Comparison of ENCODE assay signal across 17 mouse cellular contexts in the genomic region with DNA sequence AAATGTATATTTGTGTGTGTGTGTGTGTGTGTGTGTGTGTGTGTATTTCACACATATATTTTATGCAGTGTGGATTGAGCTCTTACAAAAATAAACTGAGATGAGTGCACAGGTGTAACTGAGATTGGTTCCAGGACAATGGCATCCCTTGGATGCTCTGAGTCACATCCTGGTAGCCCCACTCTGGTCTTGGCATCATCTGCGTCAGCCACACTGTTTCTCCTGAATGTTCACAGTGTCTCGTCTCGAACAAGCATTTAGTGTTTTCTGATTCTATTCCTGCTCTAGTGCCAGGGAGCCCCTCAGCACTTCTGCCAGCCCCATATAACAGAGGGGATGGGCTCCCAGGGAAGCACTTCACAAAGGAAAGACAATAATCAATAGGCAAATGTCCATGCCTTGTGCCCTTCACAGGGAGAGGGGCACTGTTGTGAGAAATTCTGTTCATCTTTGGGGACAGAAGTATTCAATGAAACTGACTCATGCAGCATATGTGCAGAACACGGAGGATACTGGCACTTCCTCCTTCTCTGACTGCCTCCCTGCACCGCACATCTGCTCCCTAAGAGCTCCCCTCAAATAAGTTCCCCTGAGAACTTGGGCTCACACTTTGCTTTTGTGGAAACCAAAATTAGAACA.
DNase-seq lines count a peak whose midpoint lies in the region; ATAC-seq lines count a peak whose summit lies in the region.
"Had no signal": no experiment of that assay in that cellular context is flagged by ENCODE, and none has a peak within 500 bp of the region (broad histone marks: within the 10 kb centered on the region; RNA-seq: fewer than 3 reads in every experiment).

No protein-coding gene starts in this region.

- DNase-seq in cerebellum, postnatal 25 days: peak; percentile 45 to 59
- no peak for DNase-seq in cerebellum, adult 9-10 months
- peak; percentile 92 for DNase-seq in brain, adult 2 months (ENCODE audit: low read depth, low spot score)
- DNase-seq in frontal cortex, postnatal 14 days (ENCODE audit: low spot score in 2 of 2): peak; percentile 29 to 52
- DNase-seq in left cerebral cortex, adult 9 months (ENCODE audit: low spot score in 2 of 2): peak; percentile 62 to 80
- no peak for DNase-seq in adrenal gland, postnatal 14 days
- DNase-seq: B cell, adult 2 months; gastrocnemius, postnatal 14 days; heart, postnatal 4 days; kidney, postnatal 25 days; thymus, adult 18-20 months had no signal

- H3K4me1 ChIP-seq in intestine, embryonic 15.5 days (replicated peaks): no peaks in the 10 kb centered on the region
- H3K4me1 ChIP-seq: lung, embryonic 15.5 days had no signal

- no peak overlapping the region for H3K4me3 ChIP-seq in intestine, embryonic 15.5 days (replicated peaks)
- H3K4me3 ChIP-seq: lung, embryonic 15.5 days had no signal

- H3K9me3 ChIP-seq in intestine, embryonic 15.5 days: no peaks in the 10 kb centered on the region
- H3K9me3 ChIP-seq: lung, embryonic 15.5 days had no signal

- H3K9ac ChIP-seq in intestine, embryonic 15.5 days: no peak overlapping the region
- H3K9ac ChIP-seq: lung, embryonic 15.5 days had no signal

- H3K4me2 ChIP-seq in intestine, embryonic 15.5 days (replicated peaks): no peak overlapping the region
- H3K4me2 ChIP-seq: heart, embryonic 11.5 days; lung, embryonic 15.5 days; midbrain, embryonic 11.5 days had no signal

- ATAC-seq in intestine, embryonic 15.5 days: no peak
- ATAC-seq in megakaryocyte progenitor cell, adult 5-6 weeks (replicated peaks; ENCODE audit: poor library complexity): no peak
- ATAC-seq: intestine, embryonic 16.5 days had no signal

- H3K27ac ChIP-seq in intestine, embryonic 15.5 days: no peak overlapping the region
- H3K27ac ChIP-seq: lung, embryonic 15.5 days had no signal

- H3K36me3 ChIP-seq in intestine, embryonic 15.5 days: no peaks in the 10 kb centered on the region
- H3K36me3 ChIP-seq: lung, embryonic 15.5 days had no signal

- WGBS in intestine, embryonic 15.5 days: 88% methylated on average over 5 of the region's 5 CpGs

- no peaks in the 10 kb centered on the region for H3K27me3 ChIP-seq in intestine, embryonic 15.5 days (replicated peaks)
- H3K27me3 ChIP-seq: lung, embryonic 15.5 days had no signal

Comparison
In these comparisons a context has a peak if more than half of its experiments do, and no peak if none do; other contexts are left out.
1. DNase-seq: peak in cerebellum, postnatal 25 days (2 of 2), brain, adult 2 months (single experiment), frontal cortex, postnatal 14 days (2 of 2) and left cerebral cortex, adult 9 months (2 of 2); none in cerebellum, adult 9-10 months (single experiment) and adrenal gland, postnatal 14 days (single experiment).